Comparison of ENCODE assay signal across 8 mouse cellular contexts in the genomic region with DNA sequence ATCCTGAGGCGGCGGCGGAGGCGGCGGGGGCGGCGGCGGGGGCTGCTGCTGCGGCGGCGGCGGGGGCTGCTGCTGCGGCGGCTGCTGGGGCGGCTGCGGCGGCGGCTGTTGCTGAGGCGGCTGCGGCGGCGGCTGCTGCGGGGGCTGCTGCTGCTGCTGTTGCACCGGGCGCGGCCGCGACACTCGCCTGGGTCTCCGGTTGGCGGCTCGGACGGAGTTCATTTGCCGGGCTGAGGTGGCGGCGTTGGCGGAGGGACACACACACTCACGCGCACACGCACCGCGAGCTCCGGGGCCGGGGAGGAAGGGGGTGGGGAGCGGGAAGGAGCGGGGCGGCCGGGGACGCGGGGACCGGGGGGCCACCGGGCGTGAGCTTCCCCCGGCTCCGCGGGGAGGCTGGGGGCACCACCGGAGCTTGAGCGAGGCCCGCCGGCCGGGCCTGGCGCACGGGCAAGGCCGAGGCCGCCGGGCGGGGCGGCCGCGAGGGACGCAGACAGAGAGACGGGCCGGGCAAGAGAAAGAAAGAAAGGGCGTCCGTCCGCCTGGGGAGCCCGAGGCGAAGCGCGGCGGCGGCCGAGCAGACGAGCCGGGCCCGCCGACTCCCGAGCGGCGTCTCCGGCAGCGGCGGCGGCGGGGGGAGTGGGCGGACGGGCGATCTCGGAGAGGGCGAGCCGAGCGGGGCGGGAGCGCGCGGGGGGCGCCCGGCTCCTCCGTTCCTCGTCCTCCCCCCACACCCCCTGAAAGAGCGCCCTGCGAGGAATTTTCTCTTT. TPM values are rescaled to one million over a fixed set of nuclear protein-coding genes. Genes with fewer than 3 reads are reported as not detected.
DNase-seq lines count a peak whose midpoint lies in the region; ATAC-seq lines count a peak whose summit lies in the region.

A gene (minus strand): TSS at position 261 of the 770 bp plus-strand sequence.

- no peaks in the 10 kb centered on the region for H3K9me3 ChIP-seq in hindbrain, embryonic 16.5 days (ENCODE audit: control insufficient read depth, low read length)

- WGBS in hindbrain, embryonic 16.5 days: 0% methylated on average over 54 of the region's 112 CpGs

- peak within 1 kb of the TSS; percentile 63 for H3K4me2 ChIP-seq in hindbrain, embryonic 16.5 days (ENCODE audit: low read length)

- H3K36me3 ChIP-seq in hindbrain, embryonic 16.5 days (ENCODE audit: control insufficient read depth, insufficient read depth, low read length): no peaks in the 10 kb centered on the region

- peak within 1 kb of the TSS; percentile 100 for H3K27ac ChIP-seq in hindbrain, embryonic 16.5 days (ENCODE audit: low read depth, low read length)

- H3K27me3 ChIP-seq in hindbrain, embryonic 16.5 days (replicated peaks; ENCODE audit: control insufficient read depth, insufficient read depth, low read length): no peaks in the 10 kb centered on the region

- peak within 1 kb of the TSS; percentile 96 for H3K4me3 ChIP-seq in hindbrain, embryonic 16.5 days (ENCODE audit: low read length)

- peak; percentile 48 for DNase-seq in adipocyte (ENCODE audit: low spot score)
- peak; percentile 36 to 70 for DNase-seq in cerebellum, postnatal 4 days (ENCODE audit: low spot score in 2 of 2)
- peak; percentile 18 to 33 for DNase-seq in gastrocnemius, adult 8-10 months (ENCODE audit: low spot score in 2 of 2)
- DNase-seq in left cerebral cortex, adult 8-10 months (ENCODE audit: low spot score in 2 of 2): peak; percentile 42 to 50
- peak; percentile 75 for DNase-seq in right cerebral cortex, postnatal 25 days
- peak; percentile 51 for DNase-seq in urinary bladder, postnatal 25 days (ENCODE audit: low spot score)

- peaks cover 14% of the 10 kb centered on the region for H3K4me1 ChIP-seq in hindbrain, embryonic 16.5 days (ENCODE audit: control insufficient read depth, insufficient read depth, low read depth, low read length)

- ATAC-seq in hindbrain, embryonic 16.5 days: no peak; the same call in 1 of the 2 replicates
- ATAC-seq in megakaryocyte-erythroid progenitor cell, adult 5-6 weeks (replicated peaks; ENCODE audit: low FRiP score, low TSS enrichment, poor library complexity, severe bottlenecking): no peak

- H3K9ac ChIP-seq in hindbrain, embryonic 16.5 days (ENCODE audit: low read depth, low read length): peak within 1 kb of the TSS; percentile 99

RNA-seq across cellular contexts. Expression of the gene that starts here (rescaled TPM):
- 10 to 100 TPM; 27.0 to 36.5 (median 31.9) TPM for total RNA-seq in gastrocnemius, adult 8-10 months (2022)
- 21.3 and 23.7 TPM in 2 replicates for polyA plus RNA-seq in hindbrain, embryonic 16.5 days (2015; fragmentation: Nextera tagmentation; extraction: Ambion mirVana)
- 100 to 1,000 TPM; 110 to 121 (median 120) TPM for total RNA-seq in left cerebral cortex, adult 8-10 months (2022)
- total RNA-seq in megakaryocyte-erythroid progenitor cell, adult 5-6 weeks (2014; fragmentation: Nextera tagmentation): 16.9 and 21.7 TPM in 2 replicates
- total RNA-seq in megakaryocyte-erythroid progenitor cell, adult 5-6 weeks (2017): 21.2 and 24.3 TPM in 2 replicates
